Mouse (Mus musculus) hindbrain, embryonic 11.5 days (tissue): ENCODE data around the gene Isg20l2. TPM values are rescaled to one million over a fixed set of nuclear protein-coding genes. Genes with fewer than 3 reads are reported as not detected.
A peak's percentile ranks its signal among the peaks of the same experiment; 100 is the strongest.

ENCODE experiments used
- ATAC-seq: fragments of 200-750 bp; cut with Nextera tagmentation; 2 replicates; pipeline ENCODE4 v1.8.0; 2017; ENCODE audit warnings: mild to moderate bottlenecking, moderate TSS enrichment, moderate library complexity; ENCODE audit not compliant: low FRiP score
- DNase-seq: peaks from one replicate; pipeline ENCODE4 v3.0.0-alpha.2; 2015; ENCODE audit warnings: low spot score
- H3K27ac ChIP-seq: fragments of 300-500 bp; sonication (generic); 2 replicates; pipeline ENCODE4 v1.5.1; 2014; ENCODE audit warnings: mild to moderate bottlenecking, low read depth, low read length
- H3K27me3 ChIP-seq: fragments of 300-500 bp; sonication (generic); 2 replicates; pipeline ENCODE4 v1.6.1; 2014; ENCODE audit warnings: mild to moderate bottlenecking, low read length, moderate library complexity, mixed read lengths; ENCODE audit not compliant: control insufficient read depth, insufficient read depth
- H3K36me3 ChIP-seq: fragments of 300-500 bp; sonication (generic); 2 replicates; pipeline ENCODE4 v1.6.1; 2014; ENCODE audit warnings: mild to moderate bottlenecking, low read length, moderate library complexity, mixed read lengths; ENCODE audit not compliant: control insufficient read depth, insufficient read depth
- H3K4me1 ChIP-seq: fragments of 300-500 bp; sonication (generic); replicated peaks from 2 replicates; pipeline ENCODE4 v1.6.1; 2014; ENCODE audit warnings: low read length, mixed read lengths; ENCODE audit not compliant: control insufficient read depth, insufficient read depth
- H3K4me2 ChIP-seq: fragments of 300-500 bp; sonication (generic); replicated peaks from 2 replicates; pipeline ENCODE4 v1.6.1; 2014; ENCODE audit warnings: mild to moderate bottlenecking, low read depth, low read length
- H3K4me3 ChIP-seq: fragments of 300-500 bp; sonication (generic); 2 replicates; pipeline ENCODE4 v1.5.1; 2014; ENCODE audit warnings: low read depth, low read length
- H3K9ac ChIP-seq: fragments of 300-500 bp; sonication (generic); 2 replicates; pipeline ENCODE4 v1.6.1; 2014; ENCODE audit warnings: low read depth, low read length
- H3K9me3 ChIP-seq: fragments of 300-500 bp; sonication (generic); 2 replicates; pipeline ENCODE4 v1.6.1; 2016; ENCODE audit warnings: low read length; ENCODE audit not compliant: control insufficient read depth
- WGBS: fragments of 180-500 bp; shearing (Covaris S2); extraction: QIAGEN DNeasy Blood & Tissue Kit; methylation state at CpG from one replicate; pipeline ENCODE4 v1.1.7; 2014; 5-methylcytosine and 5-hydroxymethylcytosine counted together
- polyA plus RNA-seq: library from polyadenylated mRNA; unstranded; fragments of >200 nt; fragmentation: Nextera tagmentation; extraction: Ambion mirVana; gene quantifications from 2 replicates; pipeline ENCODE4 v1.2.1, GENCODE M21; 2014

Isg20l2 gene
- polyA plus RNA-seq, 1 experiment from 2014 or later = 42.5 TPM

- peak overlapping the region; percentile 57 for H3K9ac ChIP-seq
- WGBS = 9% methylated on average over 15 of the region's 15 CpGs
- H3K4me3 ChIP-seq = peak overlapping the region; percentile 31
- DNase-seq = no peak
- peaks cover 22% of the 10 kb centered on the region for H3K4me1 ChIP-seq
- H3K9me3 ChIP-seq = no peaks in the 10 kb centered on the region
- H3K27ac ChIP-seq = peak overlapping the region; percentile 59; the same call in 1 of the 2 replicates
- peak overlapping the region; percentile 74 for H3K4me2 ChIP-seq
- H3K27me3 ChIP-seq = no peaks in the 10 kb centered on the region; the same call in none of the 2 replicates
- H3K36me3 ChIP-seq = no peaks in the 10 kb centered on the region
- ATAC-seq = no peak
Observed at GRCm38 (mm10) chr3:87988068-87988467, 58.0 kb downstream of the Isg20l2 start.

- DNase-seq = no peak
- 36% methylated on average over 10 of the region's 10 CpGs for WGBS
- Histone ChIP-seq H3K4me2 (no peak overlapping the region), H3K4me3 (no peak overlapping the region), H3K9me3 (no peaks in the 10 kb centered on the region), H3K9ac (no peak overlapping the region), H3K27me3 (peaks cover 17% of the 10 kb centered on the region), H3K36me3 (no peaks in the 10 kb centered on the region), H3K4me1 (peaks cover 9% of the 10 kb centered on the region), H3K27ac (no peak overlapping the region)
- no peak for ATAC-seq
Observed at GRCm38 (mm10) chr3:87989935-87990334, 59.8 kb downstream of the Isg20l2 start.

Other genes starting within 250 kb of the Isg20l2 start
- gene Lrrc71, start 181.7 kb upstream of the Isg20l2 start, polyA plus RNA-seq = 0.40 and 0.83 TPM in 2 replicates
- 6.7 and 8.5 TPM in 2 replicates for gene Ntrk1, start 135.2 kb upstream of the Isg20l2 start, polyA plus RNA-seq
- 0.36 and 0.83 TPM in 2 replicates for gene Insrr, start 133.4 kb upstream of the Isg20l2 start, polyA plus RNA-seq
- gene Pear1, start 106.0 kb upstream of the Isg20l2 start, polyA plus RNA-seq = 8.6 and 10.1 TPM in 2 replicates
- not detected in 2 replicates for gene Sh2d2a, start 83.6 kb upstream of the Isg20l2 start, polyA plus RNA-seq
- gene Prcc, start 44.7 kb upstream of the Isg20l2 start, polyA plus RNA-seq = 17.6 and 18.6 TPM in 2 replicates
- gene Hdgf, start 24.0 kb upstream of the Isg20l2 start, polyA plus RNA-seq = 202 and 246 TPM in 2 replicates
- gene Mrpl24, start 10.8 kb upstream of the Isg20l2 start, polyA plus RNA-seq = 78.4 and 83.6 TPM in 2 replicates
- 13.7 and 17.9 TPM in 2 replicates for gene Rrnad1, start 403 bp downstream of the Isg20l2 start, polyA plus RNA-seq
- 738 and 794 TPM in 2 replicates for gene Crabp2, start 18.4 kb downstream of the Isg20l2 start, polyA plus RNA-seq
- gene Nes, start 40.8 kb downstream of the Isg20l2 start, polyA plus RNA-seq = 71.6 and 87.9 TPM in 2 replicates
- 0.21 and 0.82 TPM in 2 replicates for gene Bcan, start 69.9 kb downstream of the Isg20l2 start, polyA plus RNA-seq
- not detected in 2 replicates for gene Hapln2, start 97.3 kb downstream of the Isg20l2 start, polyA plus RNA-seq
- gene Gpatch4, start 112.8 kb downstream of the Isg20l2 start, polyA plus RNA-seq = 34.4 and 37.4 TPM in 2 replicates
- 133 and 138 TPM in 2 replicates for gene Naxe, start 128.2 kb downstream of the Isg20l2 start, polyA plus RNA-seq
- not detected in 2 replicates for gene Ttc24, start 148.0 kb downstream of the Isg20l2 start, polyA plus RNA-seq
- 10.5 and 13.5 TPM in 2 replicates for gene Iqgap3, start 151.7 kb downstream of the Isg20l2 start, polyA plus RNA-seq
- gene Mef2d, start 212.1 kb downstream of the Isg20l2 start, polyA plus RNA-seq = 12.0 and 12.3 TPM in 2 replicates